Mouse (Mus musculus): ENCODE data around the gene Pcsk5. TPM values are rescaled to one million over a fixed set of nuclear protein-coding genes. Genes with fewer than 3 reads are reported as not detected.

Gene Pcsk5
- total and polyA plus RNA-seq, 2 experiments, result 4.2 to 9.9 TPM

- Histone ChIP-seq H3K27ac (replicated peaks; ENCODE audit: insufficient read depth, low read depth, low read length) (no peak overlapping the region), H3K79me2 (ENCODE audit: control insufficient read depth, insufficient read depth, low read length) (peaks cover 3% of the 10 kb centered on the region; the same call in 1 of the 2 replicates), H3K4me3 (ENCODE audit: insufficient read depth, low read depth, low read length) (no peak overlapping the region), H3K36me3 (ENCODE audit: control insufficient read depth, insufficient read depth, low read length) (no peaks in the 10 kb centered on the region), H3K27me3 (ENCODE audit: control insufficient read depth, insufficient read depth, low read length) (no peaks in the 10 kb centered on the region), H3K4me1 (ENCODE audit: control insufficient read depth, insufficient read depth, low read length) (peaks cover 7% of the 10 kb centered on the region), H3K9ac (ENCODE audit: low read depth, low read length) (no peak overlapping the region)
- no peak for DNase-seq (ENCODE audit: extremely low read depth, low read depth, low spot score)
- WGBS, result 64% methylated on average over 2 of the region's 2 CpGs
- no peak for TF ChIP-seq POLR2A (IDR thresholded peaks at IDR 0.05; ENCODE audit: extremely low read depth, insufficient read depth, low read length)
- no peak for TF ChIP-seq CTCF (IDR thresholded peaks at IDR 0.05; ENCODE audit: low read depth, low read length)
Measured at GRCm38 (mm10) chr19:17784401-17785192, 52.8 kb downstream of the Pcsk5 start.

GRCm38 (mm10) chr19:17783231-17783630 lies 54.2 kb downstream of the Pcsk5 start:
- Histone ChIP-seq H3K4me1 (ENCODE audit: control insufficient read depth, insufficient read depth, low read length) (peaks cover 2% of the 10 kb centered on the region; the same call in 1 of the 2 replicates), H3K4me3 (ENCODE audit: insufficient read depth, low read depth, low read length) (no peak overlapping the region), H3K36me3 (ENCODE audit: control insufficient read depth, insufficient read depth, low read length) (no peaks in the 10 kb centered on the region), H3K9ac (ENCODE audit: low read depth, low read length) (no peak overlapping the region), H3K79me2 (ENCODE audit: control insufficient read depth, insufficient read depth, low read length) (peaks cover 3% of the 10 kb centered on the region; the same call in 1 of the 2 replicates), H3K27me3 (ENCODE audit: control insufficient read depth, insufficient read depth, low read length) (no peaks in the 10 kb centered on the region), H3K27ac (replicated peaks; ENCODE audit: insufficient read depth, low read depth, low read length) (no peak overlapping the region)
- DNase-seq (ENCODE audit: extremely low read depth, low read depth, low spot score), result peak; percentile 34
- WGBS, result 57% methylated on average over 2 of the region's 2 CpGs
- TF ChIP-seq POLR2A (IDR thresholded peaks at IDR 0.05; ENCODE audit: extremely low read depth, insufficient read depth, low read length) (no peak), CTCF (IDR thresholded peaks at IDR 0.05; ENCODE audit: low read depth, low read length) (no peak)

GRCm38 (mm10) chr19:17781323-17781722 lies 56.1 kb downstream of the Pcsk5 start:
- peaks cover 3% of the 10 kb centered on the region; the same call in 1 of the 2 replicates for H3K4me1 ChIP-seq (ENCODE audit: control insufficient read depth, insufficient read depth, low read length)
- H3K36me3 ChIP-seq (ENCODE audit: control insufficient read depth, insufficient read depth, low read length), result no peaks in the 10 kb centered on the region
- no peaks in the 10 kb centered on the region for H3K27me3 ChIP-seq (ENCODE audit: control insufficient read depth, insufficient read depth, low read length)
- no peak overlapping the region for H3K27ac ChIP-seq (replicated peaks; ENCODE audit: insufficient read depth, low read depth, low read length)
- H3K79me2 ChIP-seq (ENCODE audit: control insufficient read depth, insufficient read depth, low read length), result peaks cover 3% of the 10 kb centered on the region; the same call in 1 of the 2 replicates
- H3K9ac ChIP-seq (ENCODE audit: low read depth, low read length), result no peak overlapping the region
- DNase-seq (ENCODE audit: extremely low read depth, low read depth, low spot score), result peak; percentile 95
- H3K4me3 ChIP-seq (ENCODE audit: insufficient read depth, low read depth, low read length), result no peak overlapping the region
- WGBS, result 14% methylated on average over 4 of the region's 4 CpGs
- no peak for TF ChIP-seq CTCF (IDR thresholded peaks at IDR 0.05; ENCODE audit: low read depth, low read length)
- no peak for TF ChIP-seq POLR2A (IDR thresholded peaks at IDR 0.05; ENCODE audit: extremely low read depth, insufficient read depth, low read length)

DNA sequence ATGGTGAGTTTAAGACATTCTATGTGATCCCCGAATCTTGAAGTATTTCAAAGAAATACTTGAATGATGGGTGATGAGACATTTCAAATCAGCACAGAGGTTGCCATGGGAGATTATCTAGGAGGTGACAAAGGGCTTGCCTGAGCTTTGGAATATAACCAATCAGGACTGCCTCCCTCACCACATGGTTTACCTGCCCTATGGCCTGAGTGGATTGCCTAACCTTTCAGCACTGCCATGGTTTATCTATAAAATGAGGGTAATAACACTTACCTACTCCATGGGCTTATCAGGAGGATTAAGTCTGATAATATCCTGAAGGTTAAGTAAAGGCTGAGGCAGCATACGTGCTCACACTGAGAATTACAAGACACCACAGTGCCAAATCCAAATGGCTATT lies 61.5 kb downstream of the Pcsk5 start:
- TF ChIP-seq CTCF (IDR thresholded peaks at IDR 0.05; ENCODE audit: low read depth, low read length) (no peak), POLR2A (IDR thresholded peaks at IDR 0.05; ENCODE audit: extremely low read depth, insufficient read depth, low read length) (no peak)
- Histone ChIP-seq H3K36me3 (ENCODE audit: control insufficient read depth, insufficient read depth, low read length) (no peaks in the 10 kb centered on the region), H3K79me2 (ENCODE audit: control insufficient read depth, insufficient read depth, low read length) (peaks cover 6% of the 10 kb centered on the region; the same call in 1 of the 2 replicates), H3K27me3 (ENCODE audit: control insufficient read depth, insufficient read depth, low read length) (no peaks in the 10 kb centered on the region), H3K4me3 (ENCODE audit: insufficient read depth, low read depth, low read length) (no peak overlapping the region), H3K9ac (ENCODE audit: low read depth, low read length) (no peak overlapping the region), H3K4me1 (ENCODE audit: control insufficient read depth, insufficient read depth, low read length) (peaks cover 15% of the 10 kb centered on the region), H3K27ac (replicated peaks; ENCODE audit: insufficient read depth, low read depth, low read length) (peak overlapping the region; percentile 78)
- 31% methylated on average over 2 of the region's 2 CpGs for WGBS
- DNase-seq (ENCODE audit: extremely low read depth, low read depth, low spot score), result peak; percentile 97

GRCm38 (mm10) chr19:17775097-17775496 lies 62.3 kb downstream of the Pcsk5 start:
- H3K27me3 ChIP-seq (ENCODE audit: control insufficient read depth, insufficient read depth, low read length), result no peaks in the 10 kb centered on the region
- DNase-seq (ENCODE audit: extremely low read depth, low read depth, low spot score), result no peak
- peak overlapping the region; percentile 34 for H3K27ac ChIP-seq (replicated peaks; ENCODE audit: insufficient read depth, low read depth, low read length)
- TF ChIP-seq POLR2A (IDR thresholded peaks at IDR 0.05; ENCODE audit: extremely low read depth, insufficient read depth, low read length), result no peak
- H3K4me1 ChIP-seq (ENCODE audit: control insufficient read depth, insufficient read depth, low read length), result peaks cover 15% of the 10 kb centered on the region
- H3K9ac ChIP-seq (ENCODE audit: low read depth, low read length), result no peak overlapping the region
- H3K4me3 ChIP-seq (ENCODE audit: insufficient read depth, low read depth, low read length), result no peak overlapping the region
- H3K36me3 ChIP-seq (ENCODE audit: control insufficient read depth, insufficient read depth, low read length), result no peaks in the 10 kb centered on the region
- H3K79me2 ChIP-seq (ENCODE audit: control insufficient read depth, insufficient read depth, low read length), result peaks cover 3% of the 10 kb centered on the region; the same call in 1 of the 2 replicates
- 28% methylated on average over 2 of the region's 2 CpGs for WGBS

DNA sequence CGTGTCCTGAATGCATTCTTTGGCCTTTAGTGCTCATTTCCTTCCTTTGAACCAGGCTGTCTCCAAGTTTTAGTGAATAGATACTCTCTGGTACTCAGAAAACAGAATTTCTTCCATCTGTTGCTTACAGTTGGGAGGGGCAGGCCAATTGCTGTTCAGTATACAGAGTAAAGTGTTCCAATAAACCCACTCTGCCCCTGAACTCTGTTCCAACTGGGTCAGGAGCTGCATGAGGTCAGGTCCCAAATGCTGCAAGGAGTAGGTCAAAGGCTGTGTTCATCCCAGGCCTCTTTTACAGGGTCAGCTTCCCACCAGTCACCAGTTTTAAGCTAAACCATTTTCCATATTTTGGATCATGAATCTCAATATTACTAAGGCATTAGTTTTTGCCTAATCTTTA lies 63.4 kb downstream of the Pcsk5 start:
- Histone ChIP-seq H3K9ac (ENCODE audit: low read depth, low read length) (no peak overlapping the region), H3K4me1 (ENCODE audit: control insufficient read depth, insufficient read depth, low read length) (peaks cover 15% of the 10 kb centered on the region), H3K4me3 (ENCODE audit: insufficient read depth, low read depth, low read length) (no peak overlapping the region), H3K79me2 (ENCODE audit: control insufficient read depth, insufficient read depth, low read length) (peaks cover 3% of the 10 kb centered on the region; the same call in 1 of the 2 replicates), H3K27me3 (ENCODE audit: control insufficient read depth, insufficient read depth, low read length) (no peaks in the 10 kb centered on the region), H3K27ac (replicated peaks; ENCODE audit: insufficient read depth, low read depth, low read length) (no peak overlapping the region), H3K36me3 (ENCODE audit: control insufficient read depth, insufficient read depth, low read length) (no peaks in the 10 kb centered on the region)
- no peak for TF ChIP-seq POLR2A (IDR thresholded peaks at IDR 0.05; ENCODE audit: extremely low read depth, insufficient read depth, low read length)
- DNase-seq (ENCODE audit: extremely low read depth, low read depth, low spot score), result peak; percentile 66
- whole genome bisulfite sequencing, result 23% methylated on average over 1 of the region's 1 CpGs
